Mouse (Mus musculus) lung, postnatal 10 days (tissue): ENCODE measurements around the gene Nmt2.
A peak's percentile ranks its signal among the peaks of the same experiment; 100 is the strongest.

Source experiments
- DNase-seq: peaks from one replicate; pipeline ENCODE4 v3.0.0; 2021

The Nmt2 gene

GRCm38 (mm10) chr2:3327351-3327750, 43.3 kb downstream of the Nmt2 start:
- DNase-seq, result peak; percentile 79

GRCm38 (mm10) chr2:3331071-3331703, 47.2 kb downstream of the Nmt2 start:
- no peak for DNase-seq

GRCm38 (mm10) chr2:3332056-3332455, 48.0 kb downstream of the Nmt2 start:
- no peak for DNase-seq

DNA sequence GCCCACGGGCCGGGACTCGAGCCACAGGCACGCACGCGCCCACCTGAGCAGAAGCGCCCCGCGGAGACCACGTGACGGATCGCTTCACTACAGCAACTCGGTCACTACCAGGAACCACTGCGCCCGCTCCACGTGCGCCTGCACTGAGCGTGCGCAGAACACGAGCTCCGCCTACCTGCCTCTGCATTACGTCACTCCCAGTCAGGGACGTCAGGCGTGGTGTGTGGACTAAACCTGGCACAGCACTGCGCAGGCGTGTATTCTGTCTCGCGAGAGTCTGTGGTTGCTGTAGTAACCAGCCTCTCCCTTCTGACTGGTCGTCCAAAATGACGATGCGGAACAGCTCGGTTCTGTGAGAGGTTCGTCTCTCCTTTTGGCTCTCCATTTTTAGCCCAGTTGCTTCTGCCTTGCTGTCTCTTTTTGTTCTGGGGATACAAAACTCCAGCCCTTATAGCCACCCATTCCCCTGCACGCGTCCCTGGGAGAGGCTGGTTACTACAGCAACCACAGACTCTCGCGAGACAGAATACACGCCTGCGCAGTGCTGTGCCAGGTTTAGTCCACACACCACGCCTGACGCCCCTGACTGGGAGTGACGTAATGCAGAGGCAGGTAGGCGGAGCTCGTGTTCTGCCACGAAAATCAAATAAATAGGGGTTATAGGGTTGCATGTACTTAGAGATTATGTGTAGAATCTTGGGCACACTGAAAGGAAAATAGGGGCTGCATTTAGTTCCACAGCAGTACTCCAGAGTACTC, 48.7 kb downstream of the Nmt2 start, which contains the start of gene Rpp38:
Gene Rpp38 (minus strand): TSS at position 160 of the 759 bp plus-strand sequence.
- DNase-seq, result peak; percentile 98

DNA sequence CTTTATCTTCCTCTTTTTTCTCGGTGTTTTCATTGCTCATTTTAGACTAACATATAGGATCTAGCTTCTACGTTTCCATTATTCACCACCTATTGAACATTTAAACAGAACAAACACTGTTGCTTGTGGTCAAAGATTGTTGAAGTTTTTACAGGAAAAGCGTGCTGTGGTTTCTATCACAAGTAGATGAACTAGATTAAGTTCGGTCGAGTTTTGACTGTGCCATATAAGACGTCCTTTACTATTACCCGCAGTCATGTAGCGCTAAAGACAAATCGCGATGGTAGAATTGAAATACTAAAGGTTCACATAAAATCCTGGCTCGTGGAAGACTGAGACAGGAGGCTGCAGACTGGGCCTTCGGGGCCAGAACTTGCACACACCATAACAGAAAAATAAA, 49.7 kb downstream of the Nmt2 start:
- no peak for DNase-seq

DNA sequence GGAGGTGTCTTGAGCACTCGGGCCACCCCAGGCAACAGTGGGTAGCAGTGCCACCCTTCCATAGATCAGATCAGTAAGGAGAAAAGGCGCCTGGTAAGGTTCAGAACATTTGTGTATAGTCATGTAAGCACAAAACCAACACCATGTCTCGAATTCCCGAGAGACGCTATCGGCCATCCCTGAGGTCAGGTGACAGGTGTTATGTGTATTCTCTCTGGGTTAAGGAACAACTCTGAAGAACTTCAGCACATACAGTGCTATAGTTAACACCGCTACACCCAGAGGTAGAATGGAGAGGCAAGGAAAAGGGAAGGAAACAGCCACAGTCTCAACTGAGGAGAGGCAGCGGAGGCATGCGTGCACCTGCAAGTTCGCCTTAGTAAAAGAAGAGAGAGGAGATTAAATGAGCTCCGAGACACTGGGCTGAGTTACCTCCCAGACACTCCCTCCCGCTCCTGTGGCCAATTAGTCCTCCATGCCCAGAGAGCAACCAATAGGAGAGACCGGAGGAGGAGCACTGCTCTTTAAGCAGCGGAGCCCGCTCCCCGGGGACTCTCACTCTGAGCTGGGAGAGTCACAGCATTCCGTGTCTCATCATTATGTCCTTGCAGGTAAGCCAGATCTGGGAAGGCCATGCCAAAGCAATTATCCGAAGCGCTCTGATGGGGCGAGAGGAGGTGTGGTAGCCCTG, 51.7 kb downstream of the Nmt2 start, which contains the start of gene Acbd7:
Gene Acbd7 (plus strand): TSS at position 558 of the 691 bp plus-strand sequence.
- peak; percentile 62 for DNase-seq

- DNase-seq, result no peak
These were observed 64.4 kb downstream of the Nmt2 start for GRCm38 (mm10) chr2:3348422-3348821.

DNA sequence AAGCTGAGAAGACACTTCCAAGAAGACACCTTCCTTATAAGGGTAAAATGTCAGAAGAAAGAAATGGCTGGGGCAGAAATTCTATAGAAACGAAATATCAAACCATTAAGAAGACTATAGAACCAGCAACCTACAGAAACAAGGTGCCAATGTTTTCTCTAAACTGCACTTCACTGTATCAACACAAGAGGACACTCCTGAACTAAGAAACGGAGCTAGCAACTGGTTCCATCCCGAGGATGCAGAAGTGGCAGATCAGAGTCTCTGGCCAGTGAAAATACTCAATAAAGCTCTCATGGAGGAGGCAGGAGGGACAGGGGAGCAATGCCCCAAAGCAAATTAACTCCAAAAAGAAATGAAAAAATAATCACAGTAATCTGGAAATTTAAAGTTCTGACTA, 64.9 kb downstream of the Nmt2 start:
- DNase-seq, result peak; percentile 30

- DNase-seq, result no peak
These were observed 69.1 kb downstream of the Nmt2 start for GRCm38 (mm10) chr2:3353160-3353559.

DNA sequence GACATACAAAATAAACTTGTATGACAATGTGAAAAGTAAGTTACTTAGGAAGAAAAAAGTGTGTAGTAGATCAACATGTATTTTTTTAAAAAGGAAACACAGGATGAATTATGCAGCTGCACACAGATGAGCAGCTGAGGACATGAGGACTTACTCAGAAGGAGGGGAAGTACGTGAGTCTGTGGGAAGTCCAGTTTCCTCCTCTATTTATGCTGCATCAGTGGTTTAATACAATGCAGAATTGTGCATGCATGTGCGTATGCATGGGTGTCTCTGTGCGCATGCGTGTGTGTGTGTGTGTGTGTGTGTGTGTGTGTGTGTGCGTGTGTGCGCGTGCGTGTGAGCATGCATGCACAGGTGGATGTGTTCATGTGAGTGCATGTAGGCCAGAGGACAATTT, 71.8 kb downstream of the Nmt2 start:
- no peak for DNase-seq

DNA sequence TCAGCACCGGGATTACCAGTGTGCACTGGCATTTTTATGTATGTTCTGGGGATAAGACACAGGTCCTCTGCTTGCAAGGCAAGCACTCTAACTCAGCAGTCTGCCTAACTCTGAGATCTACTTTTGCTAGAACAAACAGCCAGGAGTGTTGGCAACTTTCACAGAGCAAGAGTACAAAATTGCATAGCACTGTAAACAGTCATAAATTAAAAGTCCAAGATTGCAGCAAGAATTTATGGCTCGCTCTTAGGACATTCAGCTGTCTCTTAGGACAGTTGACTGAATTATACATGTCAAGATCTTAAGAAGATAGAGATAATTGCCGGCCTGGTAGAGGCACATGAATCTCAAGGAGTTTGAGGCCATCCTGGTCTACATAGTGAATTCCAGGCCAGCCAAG, 72.3 kb downstream of the Nmt2 start:
- DNase-seq, result no peak

DNA sequence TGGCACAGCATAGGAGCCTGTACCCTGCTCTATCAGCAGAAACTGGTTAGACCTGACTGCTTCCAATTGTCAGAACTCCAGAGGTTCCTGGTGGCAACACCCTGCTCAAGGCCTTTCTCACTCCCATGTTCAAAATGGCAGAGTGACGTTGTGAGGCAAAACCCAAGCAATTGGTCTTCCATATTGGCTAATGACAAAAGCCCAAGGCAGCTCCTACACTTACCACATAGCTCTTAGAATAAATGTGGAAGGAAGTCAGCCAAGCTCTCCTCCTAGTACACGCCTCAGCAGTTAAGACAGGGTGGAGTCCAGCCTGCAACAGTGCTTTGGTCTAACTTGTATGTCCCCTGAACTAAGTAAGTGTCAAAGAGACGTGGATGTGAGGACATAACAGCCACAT, 73.9 kb downstream of the Nmt2 start:
- DNase-seq, result no peak

DNA sequence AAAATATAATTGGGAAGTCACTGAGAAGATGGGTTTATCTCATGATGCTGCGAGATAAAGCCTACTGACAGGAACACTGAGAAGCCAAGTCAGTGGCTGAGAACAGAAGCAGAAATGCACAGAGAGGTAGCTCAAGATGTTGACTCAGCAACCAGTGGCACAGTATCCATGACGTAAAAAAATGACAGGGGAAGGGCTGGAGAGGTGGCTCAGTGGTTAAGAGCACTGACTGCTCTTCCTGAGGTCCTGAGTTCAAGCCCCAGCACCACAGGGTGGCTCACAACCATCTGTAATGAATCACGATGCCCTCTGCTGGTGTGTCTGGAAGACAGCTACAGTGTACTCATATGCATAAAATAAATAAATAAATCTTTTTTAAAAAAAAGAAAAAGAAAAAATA, 77.1 kb downstream of the Nmt2 start:
- no peak for DNase-seq

- DNase-seq, result no peak
These were observed 81.1 kb downstream of the Nmt2 start for GRCm38 (mm10) chr2:3365127-3365526.
